Mouse (Mus musculus): ENCODE data around the gene Rundc3b.

Rundc3b gene

DNA sequence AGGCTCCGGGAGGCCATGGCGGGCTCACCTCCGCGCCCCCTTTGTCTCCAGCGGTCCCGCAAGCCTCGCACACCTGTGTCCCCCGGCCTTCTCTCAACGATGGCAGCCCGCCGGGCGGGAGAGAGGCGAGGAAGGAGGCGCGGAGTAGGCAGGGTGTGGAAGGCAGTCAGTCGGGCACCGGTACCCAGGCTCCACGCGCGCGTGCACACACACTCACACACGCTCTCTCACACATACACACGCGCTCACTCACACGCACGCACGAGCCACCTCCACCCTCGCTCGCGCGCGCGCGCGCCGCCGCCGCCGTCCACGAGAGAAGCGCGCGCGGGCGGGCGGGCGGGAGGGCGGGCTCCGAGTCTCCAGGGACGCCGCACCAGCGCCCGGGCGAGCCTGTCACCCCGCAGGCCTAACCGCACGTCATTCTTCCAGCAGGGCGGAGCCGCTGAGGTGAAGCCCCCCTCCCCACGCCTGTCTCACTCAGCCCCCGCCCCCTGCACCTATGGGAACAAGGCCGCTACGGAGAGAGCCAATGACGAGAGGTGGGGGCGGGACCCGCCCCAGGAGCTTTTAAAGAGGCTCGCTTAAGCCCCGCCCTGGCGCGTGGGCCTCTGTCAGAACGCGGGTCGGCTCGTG, at the start of gene Rundc3b:
Gene Rundc3b, minus strand, starts transcription at position 357 of the 636 bp plus-strand sequence.
- peak in 1 of 2 experiments; percentile 53 for DNase-seq (ENCODE audit: low read depth in 1 of 2, low spot score in 2 of 2)

GRCm38 (mm10) chr5:8669606-8670005, 46.9 kb upstream of the Rundc3b start:
- DNase-seq (ENCODE audit: low read depth in 1 of 2, low spot score in 2 of 2) = no peak

DNA sequence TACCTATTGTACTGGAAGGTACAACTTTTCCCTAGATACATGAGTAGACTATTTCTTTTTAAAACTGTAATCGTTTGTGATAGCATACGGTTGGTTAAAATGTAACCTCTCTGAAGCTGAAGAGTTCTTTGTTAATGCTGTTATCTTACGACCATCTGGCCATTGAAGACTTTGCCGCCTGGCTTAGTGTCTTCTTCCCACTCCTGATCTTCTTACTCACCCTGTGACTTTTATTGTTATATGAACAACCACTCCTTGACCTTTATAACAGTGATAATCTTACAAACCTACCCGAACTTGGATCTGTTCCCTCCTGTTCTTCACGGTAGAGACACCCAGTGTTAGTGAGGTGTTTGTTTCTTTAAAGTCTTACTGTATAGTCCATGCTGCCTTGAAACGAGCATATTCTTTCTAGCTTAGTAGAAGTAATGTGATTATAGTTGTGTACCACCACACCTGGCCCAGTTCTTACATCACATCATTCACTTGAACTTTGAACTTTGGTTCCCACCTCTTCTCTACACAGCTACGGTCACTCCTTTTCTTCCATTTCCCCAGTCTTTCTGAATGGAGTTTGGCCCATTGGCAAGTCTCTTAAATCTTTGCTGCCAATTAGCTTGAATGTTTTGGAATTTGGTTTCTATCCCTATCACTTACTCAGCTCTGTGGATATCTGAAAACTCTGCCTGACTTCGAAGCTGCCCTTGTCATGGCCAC, 45.2 kb upstream of the Rundc3b start:
- no peak for DNase-seq (ENCODE audit: low read depth in 1 of 2, low spot score in 2 of 2)

- no peak for DNase-seq (ENCODE audit: low read depth in 1 of 2, low spot score in 2 of 2)
Measured at GRCm38 (mm10) chr5:8664678-8665077, 41.9 kb upstream of the Rundc3b start.

DNA sequence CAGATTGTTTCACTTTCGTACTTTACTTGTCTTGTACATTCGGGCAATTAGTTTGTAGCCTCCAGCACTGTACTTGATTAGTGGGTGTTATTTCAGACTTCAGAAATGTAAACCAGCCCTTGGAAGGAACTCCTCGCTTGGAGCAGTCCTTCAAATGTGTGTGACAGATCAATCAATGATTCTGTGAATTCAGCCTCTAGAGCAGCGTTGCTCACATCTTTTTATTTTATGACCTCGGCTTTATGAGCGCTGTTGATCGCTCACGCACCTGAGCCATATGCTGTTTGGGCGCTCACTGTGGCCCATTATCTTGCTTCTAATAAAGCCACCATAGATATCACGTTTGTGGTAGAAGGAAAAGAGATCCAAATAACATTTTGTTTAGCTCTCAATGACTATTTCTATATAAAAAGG, 38.0 kb upstream of the Rundc3b start:
- no peak for DNase-seq (ENCODE audit: low read depth in 1 of 2, low spot score in 2 of 2)

DNA sequence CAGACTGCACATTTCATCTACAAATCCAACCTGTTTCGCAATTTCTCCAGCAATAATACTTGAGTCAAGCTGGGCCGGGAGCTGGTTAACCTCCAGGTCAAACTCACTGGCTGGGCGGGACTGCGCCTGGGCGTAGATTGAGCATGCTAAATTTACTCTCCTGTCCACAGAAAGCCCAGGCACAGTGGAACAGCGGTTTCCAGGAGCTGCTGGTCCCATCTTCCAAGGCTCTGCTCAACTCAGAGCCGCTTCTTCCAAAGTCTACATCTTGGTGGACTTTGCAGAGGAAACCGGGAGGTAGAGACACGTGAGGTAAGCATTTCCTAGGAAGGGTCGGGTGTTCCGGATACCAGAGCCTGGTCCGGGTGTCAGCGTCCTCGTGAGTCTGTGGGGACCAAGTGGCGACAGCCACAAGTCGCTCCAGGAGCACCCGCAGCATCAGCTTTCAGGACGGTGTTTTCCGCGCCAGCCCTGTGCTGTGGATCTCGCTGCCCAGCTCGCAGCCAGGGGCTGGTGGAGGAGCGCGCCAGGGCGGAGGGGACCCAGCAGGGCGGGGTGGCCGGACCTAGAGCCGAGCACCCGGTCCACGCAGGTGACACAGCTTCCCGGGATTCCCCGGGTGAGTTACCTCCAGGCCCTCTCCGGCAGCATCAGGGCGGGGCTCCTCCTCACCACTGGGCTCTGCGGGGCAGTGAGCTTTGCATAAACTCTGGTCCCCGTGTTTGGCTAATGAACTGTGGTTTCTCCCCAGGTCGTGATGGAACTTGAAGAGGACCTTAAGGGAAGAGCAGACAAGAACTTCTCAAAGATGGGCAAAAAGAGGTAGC, 37.4 kb upstream of the Rundc3b start, which contains the start of gene Abcb1a:
Gene Abcb1a, plus strand, starts transcription at position 167 of the 827 bp plus-strand sequence.
- peak in 1 of 2 experiments; percentile 12 for DNase-seq (ENCODE audit: low read depth in 1 of 2, low spot score in 2 of 2)

DNA sequence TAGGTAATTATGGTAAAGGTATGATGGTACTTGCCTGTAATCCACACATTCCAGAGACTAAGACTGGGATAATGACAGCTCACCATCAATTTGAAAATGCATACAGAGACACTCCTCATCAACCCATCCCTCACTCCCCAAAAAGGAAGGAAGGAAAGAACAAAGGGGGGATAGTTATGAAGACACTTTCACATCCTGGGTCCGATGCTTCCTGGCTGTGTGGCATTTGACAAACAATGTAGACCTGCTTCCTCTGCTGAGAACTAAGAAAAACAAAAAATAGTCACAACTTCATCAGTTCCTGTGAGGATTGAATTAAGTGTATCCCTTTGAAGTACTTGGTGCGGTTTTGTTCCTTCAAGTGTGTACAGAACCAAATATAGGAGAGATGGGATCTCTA, 29.3 kb upstream of the Rundc3b start:
- no peak for DNase-seq (ENCODE audit: low read depth in 1 of 2, low spot score in 2 of 2)

- DNase-seq (ENCODE audit: low read depth in 1 of 2, low spot score in 2 of 2) = no peak
Measured at GRCm38 (mm10) chr5:8648774-8649173, 26.0 kb upstream of the Rundc3b start.

DNA sequence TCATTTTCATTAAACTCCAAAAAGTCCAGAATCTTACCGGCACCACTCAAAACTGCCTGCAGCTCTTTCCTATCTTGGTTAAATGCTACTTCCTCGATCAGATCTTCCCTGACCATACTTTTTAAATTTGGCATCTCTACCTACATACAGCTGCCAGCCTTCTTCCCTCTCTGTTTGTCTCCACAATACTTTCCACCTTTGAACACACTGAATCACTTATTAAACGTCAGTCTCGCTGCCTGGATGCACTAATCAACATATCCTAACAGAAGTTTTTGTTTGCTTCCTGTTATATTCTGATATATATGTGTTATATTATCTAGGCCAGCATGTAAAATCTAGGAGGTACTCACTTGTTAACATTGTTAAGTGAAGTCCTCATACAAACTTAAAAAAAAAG, 25.5 kb upstream of the Rundc3b start:
- DNase-seq (ENCODE audit: low read depth in 1 of 2, low spot score in 2 of 2) = no peak

GRCm38 (mm10) chr5:8634489-8634975, 11.8 kb upstream of the Rundc3b start:
- DNase-seq (ENCODE audit: low read depth in 1 of 2, low spot score in 2 of 2) = no peak

GRCm38 (mm10) chr5:8632901-8633300, 10.1 kb upstream of the Rundc3b start:
- DNase-seq (ENCODE audit: low read depth in 1 of 2, low spot score in 2 of 2) = no peak

- DNase-seq (ENCODE audit: low read depth in 1 of 2, low spot score in 2 of 2) = no peak
Measured at GRCm38 (mm10) chr5:8622071-8622595, 619 bp downstream of the Rundc3b start.

DNA sequence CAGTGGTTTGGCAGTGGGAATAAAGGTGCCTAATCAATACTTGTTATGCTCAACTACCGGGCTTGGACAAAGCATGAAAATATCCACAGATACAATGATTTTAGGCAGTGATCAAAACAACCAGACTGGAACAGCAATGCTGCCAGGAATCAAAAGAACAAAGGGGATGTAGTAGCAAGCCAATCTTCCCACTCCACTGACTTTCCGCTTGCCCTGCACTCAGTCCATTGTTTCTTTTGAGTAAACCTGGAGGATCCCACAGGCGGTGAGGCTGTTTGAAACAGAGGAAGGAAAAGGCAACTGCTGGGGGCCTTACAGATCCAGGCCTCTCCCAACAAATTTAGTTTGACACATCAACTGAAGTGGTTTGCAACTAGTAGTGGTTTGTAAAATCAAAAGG, 51.6 kb downstream of the Rundc3b start:
- DNase-seq (ENCODE audit: low read depth in 1 of 2, low spot score in 2 of 2) = no peak

DNA sequence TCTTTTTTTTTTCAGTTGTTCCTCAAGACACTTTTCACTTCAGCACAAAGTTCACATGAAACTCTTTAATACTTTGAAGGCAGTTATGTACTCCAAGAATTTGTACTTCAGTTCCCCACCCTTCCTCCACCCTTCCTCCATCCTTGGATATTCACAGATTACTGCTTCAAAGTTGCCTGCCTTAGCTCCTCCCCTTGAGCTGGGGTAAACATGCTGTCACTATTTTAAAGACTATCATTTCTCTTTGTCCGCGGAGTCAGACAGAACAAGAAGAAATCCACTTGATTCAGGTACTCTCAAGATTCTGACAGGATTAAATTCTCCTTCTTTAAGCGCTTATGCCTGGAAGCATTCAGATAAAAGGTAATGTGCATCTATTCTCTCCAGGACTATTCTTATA, 55.9 kb downstream of the Rundc3b start:
- no peak for DNase-seq (ENCODE audit: low read depth in 1 of 2, low spot score in 2 of 2)

DNA sequence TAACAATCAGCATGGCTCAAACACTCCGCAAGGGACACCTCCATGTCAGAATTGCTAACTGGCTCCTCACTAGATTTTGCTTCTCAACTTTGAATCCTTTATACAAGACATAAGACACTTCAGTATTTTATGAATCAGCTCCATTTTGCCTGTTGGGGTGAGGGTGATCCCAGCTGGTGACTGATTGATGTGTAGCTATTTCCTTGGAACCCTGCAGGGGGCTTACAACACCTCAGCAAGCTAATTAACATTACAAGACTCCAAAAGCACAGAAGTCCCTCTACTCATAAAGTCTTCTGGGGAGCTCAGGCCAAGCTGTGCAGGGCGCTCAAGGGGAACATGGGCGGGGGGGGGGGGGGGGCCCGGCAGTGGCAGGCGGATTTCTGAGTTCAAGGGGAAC, 78.2 kb downstream of the Rundc3b start:
- no peak for DNase-seq (ENCODE audit: low read depth in 1 of 2, low spot score in 2 of 2)

- no peak for DNase-seq (ENCODE audit: low read depth in 1 of 2, low spot score in 2 of 2)
Measured at GRCm38 (mm10) chr5:8542631-8543207, 80.0 kb downstream of the Rundc3b start.

DNA sequence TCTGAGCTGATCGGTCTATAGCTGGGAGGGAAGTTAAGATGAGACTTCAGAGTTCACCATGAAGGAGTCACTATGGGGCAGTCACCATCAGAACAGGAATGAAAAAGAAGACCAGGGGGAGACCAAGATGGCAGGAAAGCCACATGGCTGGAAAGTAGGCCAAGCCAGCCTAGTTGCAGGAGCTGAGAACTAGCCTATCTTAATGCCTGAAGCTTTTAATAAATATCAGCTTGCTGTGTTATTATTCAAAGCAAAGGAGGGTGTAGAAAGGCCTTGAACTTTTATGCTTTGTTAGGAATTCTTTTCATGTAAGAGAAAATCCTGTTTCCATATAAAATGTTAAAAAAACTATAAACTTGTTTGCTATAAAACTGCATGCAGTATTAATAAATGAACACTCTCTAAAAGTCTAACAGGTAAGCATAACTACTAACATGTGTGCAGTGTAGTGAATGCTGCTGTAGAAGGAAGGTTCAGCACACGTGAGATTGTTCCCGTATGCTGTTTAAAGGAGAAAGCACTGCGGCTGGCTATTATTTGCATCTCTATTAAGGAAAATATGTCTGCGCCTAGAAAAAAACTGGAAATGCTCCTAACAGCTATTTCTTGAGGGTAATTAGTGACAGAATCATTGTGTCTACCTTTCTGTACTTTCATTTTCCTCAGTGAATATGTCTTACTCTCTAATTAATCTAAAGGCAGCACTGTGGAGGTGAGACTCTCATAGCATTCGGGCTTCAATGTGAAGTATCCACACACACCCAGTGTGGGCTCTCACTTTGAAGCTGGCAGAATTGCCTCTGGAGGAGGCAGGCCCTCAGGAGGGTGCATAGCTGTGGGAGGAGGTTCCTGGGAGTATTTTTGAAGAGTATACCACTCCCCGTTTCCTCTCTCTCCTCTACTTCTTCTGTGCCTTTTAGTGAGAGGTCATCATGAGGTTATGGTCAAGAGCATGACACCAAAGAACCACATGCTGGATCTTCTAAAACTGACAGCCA, 81.3 kb downstream of the Rundc3b start:
- DNase-seq (ENCODE audit: low read depth in 1 of 2, low spot score in 2 of 2) = no peak

DNA sequence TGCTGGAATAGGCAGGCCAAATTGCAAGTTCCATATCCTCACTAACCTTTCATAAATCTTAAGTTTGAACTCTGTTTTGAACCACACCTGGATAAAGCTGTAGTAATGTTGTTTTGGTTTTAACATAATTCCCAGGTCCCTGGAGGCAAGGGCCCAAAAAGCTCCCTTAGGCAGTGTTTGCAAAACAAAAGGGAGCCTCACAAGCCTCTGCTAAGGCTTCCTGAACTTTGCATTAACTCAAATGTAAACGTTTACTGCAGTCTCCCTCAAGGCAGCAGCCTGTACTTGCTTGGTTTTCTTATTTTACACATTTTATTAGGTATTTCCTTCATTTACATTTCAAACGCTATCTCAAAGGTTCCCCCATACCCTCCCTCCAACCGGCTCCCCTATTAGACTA, 103.7 kb downstream of the Rundc3b start:
- no peak for DNase-seq (ENCODE audit: low read depth in 1 of 2, low spot score in 2 of 2)

DNA sequence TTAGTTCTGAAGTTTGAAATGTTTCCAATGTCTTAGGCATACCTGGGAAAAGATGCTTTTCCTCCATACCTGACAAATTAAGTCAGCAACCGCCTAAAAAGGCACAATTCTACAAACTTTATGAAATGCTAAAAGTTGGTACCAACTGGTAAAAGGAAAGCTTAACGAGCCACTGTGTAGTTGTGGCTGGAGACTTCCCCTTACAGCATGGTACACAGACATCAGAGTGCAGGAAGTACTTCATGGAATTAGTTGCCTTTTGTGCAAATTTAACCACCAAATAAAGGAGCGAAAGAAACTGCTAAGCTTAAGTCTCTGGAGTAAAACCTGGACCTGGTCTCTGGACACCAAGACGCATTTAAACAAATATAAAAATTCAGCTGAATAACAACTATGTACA, 131.0 kb downstream of the Rundc3b start:
- no peak for DNase-seq (ENCODE audit: low read depth in 1 of 2, low spot score in 2 of 2)

All from monocyte, adult 2 months (primary cell).